Mouse (Mus musculus): Measurements from ENCODE around the gene Sem1. TPM values are rescaled to one million over a fixed set of nuclear protein-coding genes. Genes with fewer than 3 reads are reported as not detected.

The Sem1 gene
- total and polyA plus RNA-seq, 3 experiments, result 126 to 176 TPM; not detected in 1

DNA sequence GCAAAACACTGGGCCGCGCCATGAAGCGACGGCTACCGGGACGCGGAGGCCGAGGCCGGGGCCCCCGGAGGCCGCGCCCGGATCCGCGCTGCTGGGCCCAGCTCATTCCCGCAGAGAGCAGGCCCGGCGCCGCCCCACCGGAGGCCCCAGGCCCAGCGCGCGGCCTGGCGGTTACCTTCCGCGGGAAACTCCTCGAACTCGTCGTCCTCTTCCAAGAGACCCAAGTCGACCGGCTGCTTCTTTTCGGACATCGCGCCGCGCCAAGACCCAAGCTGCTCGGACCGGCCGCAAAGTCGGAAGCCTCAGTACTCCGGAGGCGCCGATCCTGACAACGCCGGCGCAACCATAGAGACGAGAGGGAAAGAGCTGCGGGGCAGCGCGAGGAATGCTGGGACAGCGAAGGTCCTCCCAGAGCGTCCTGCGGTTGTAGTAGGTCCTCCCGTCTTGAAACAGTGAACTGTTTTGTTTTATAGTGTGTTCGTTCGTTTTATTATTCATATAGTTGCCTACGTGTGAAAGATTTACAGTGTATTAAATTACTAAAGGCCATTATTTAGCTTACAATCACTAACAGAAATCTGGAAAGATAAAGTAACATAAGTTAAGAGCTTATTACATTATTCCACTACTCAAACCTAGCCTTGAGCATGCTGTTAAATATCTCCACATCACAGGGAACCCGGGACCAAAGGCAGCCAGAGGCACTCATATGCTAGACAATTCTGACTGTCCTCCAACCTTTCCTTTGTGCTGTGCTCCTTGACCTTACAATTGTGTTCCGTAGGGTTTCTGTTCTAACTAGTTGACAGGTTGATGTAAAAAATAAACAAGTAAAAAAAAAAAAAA lies at the start of gene Sem1 (continued):
- TF ChIP-seq ZNF384 (IDR thresholded peaks at IDR 0.05; ENCODE audit: low read depth, low read length), result peak; percentile 48; the same call in 1 of the 2 replicates
- TF ChIP-seq BHLHE40 (IDR thresholded peaks at IDR 0.05; ENCODE audit: borderline replicate concordance, low read depth, low read length), result no peak
- TF ChIP-seq CHD1 (IDR thresholded peaks at IDR 0.05; ENCODE audit: low read depth, low read length), result no peak
- TF ChIP-seq CHD2 (IDR thresholded peaks at IDR 0.05; ENCODE audit: low read length), result no peak
- TF ChIP-seq ZMIZ1 (IDR thresholded peaks at IDR 0.05; ENCODE audit: low read depth, low read length), result peak; percentile 67

DNA sequence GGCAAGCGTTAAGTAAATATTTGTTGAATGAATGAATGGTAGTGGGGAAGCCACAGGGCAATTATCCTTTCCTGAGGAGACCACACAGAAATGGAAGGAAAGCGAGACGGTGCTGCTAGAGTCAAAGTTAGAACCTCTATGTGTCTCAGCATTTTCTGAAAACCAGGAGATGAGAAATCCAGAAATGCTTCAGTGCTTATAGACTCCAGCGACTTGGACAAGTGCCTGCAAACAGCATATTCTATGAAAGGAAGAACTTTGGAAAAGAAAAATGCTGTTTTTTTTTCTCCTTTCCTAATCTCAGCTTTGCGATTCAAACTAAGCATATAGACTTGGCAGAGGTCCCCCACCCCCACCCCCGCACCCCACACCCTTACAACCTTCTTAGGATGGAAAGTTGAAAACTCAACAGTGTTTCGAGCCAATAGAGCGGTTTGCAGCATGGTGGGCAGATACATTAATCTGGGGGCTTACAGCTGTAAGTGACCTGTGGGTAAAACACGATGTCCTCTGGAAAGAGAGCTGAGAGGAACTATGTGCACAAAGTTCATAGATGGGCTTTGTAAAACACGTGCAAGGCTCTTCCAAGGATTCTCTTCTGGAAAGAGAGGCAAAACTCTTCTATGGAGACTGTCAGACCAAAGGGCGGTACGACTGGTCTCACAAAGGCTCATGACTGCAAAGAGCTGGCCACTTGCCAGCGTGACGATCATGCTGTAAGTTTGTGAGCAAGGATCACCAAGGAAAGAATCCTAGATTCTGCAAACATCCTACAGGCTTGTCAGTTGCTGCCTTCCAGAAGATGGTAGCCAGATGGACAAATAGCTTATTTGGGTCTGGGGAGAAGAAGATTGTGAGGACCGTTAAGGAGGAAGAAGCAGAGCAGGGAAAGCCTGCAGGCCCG lies 44.6 kb upstream of the Sem1 start:
- Histone ChIP-seq H3K4me1 (ENCODE audit: control insufficient read depth in 1 of 2, insufficient read depth in 2 of 2, low read length in 2 of 2) (no peaks in the 10 kb centered on the region), H3K9ac (ENCODE audit: control insufficient read depth, low read depth, low read length, poor library complexity, severe bottlenecking) (no peak overlapping the region), H3K4me3 (ENCODE audit: control insufficient read depth in 1 of 2, insufficient read depth in 1 of 2, low read depth in 2 of 2, low read length in 2 of 2) (no peak overlapping the region), H3K9me3 (replicated peaks; ENCODE audit: insufficient read depth, low read length) (no peaks in the 10 kb centered on the region), H3K79me2 (ENCODE audit: control insufficient read depth, insufficient read depth, low read length, poor library complexity) (no peaks in the 10 kb centered on the region), H3K36me3 (ENCODE audit: control insufficient read depth in 1 of 2, insufficient read depth in 2 of 2, low read length in 2 of 2) (no peaks in the 10 kb centered on the region), H3K27ac (ENCODE audit: control insufficient read depth, low read depth, low read length) (no peak overlapping the region), H3K27me3 (ENCODE audit: control insufficient read depth in 1 of 2, insufficient read depth in 2 of 2, low read length in 2 of 2) (peaks cover 0 to 1% of the 10 kb centered on the region in 2 experiments; a peak in 1 of 4 replicates)
- no peak for DNase-seq (ENCODE audit: low read depth, low spot score)
- TF ChIP-seq USF1 (IDR thresholded peaks at IDR 0.05; ENCODE audit: low read depth, low read length), result no peak
- no peak for TF ChIP-seq TAL1 (IDR thresholded peaks at IDR 0.05; ENCODE audit: low read length)
- no peak for TF ChIP-seq MAX (IDR thresholded peaks at IDR 0.05; ENCODE audit: low read length)
- no peak for TF ChIP-seq ZKSCAN1 (IDR thresholded peaks at IDR 0.05; ENCODE audit: low read depth, low read length)
- TF ChIP-seq SIN3A (IDR thresholded peaks at IDR 0.05; ENCODE audit: low read length), result no peak
- TF ChIP-seq TCF12 (IDR thresholded peaks at IDR 0.05; ENCODE audit: low read depth, low read length), result no peak
- no peak for TF ChIP-seq POLR2AphosphoS2 (IDR thresholded peaks at IDR 0.05; ENCODE audit: low read length)
- no peak for TF ChIP-seq MEF2A (IDR thresholded peaks at IDR 0.05; ENCODE audit: extremely low read depth, insufficient replicate concordance, low read depth, low read length, poor library complexity, severe bottlenecking)
- no peak for TF ChIP-seq MYC (IDR thresholded peaks at IDR 0.05; ENCODE audit: low read depth, low read length)
- no peak for TF ChIP-seq USF2 (IDR thresholded peaks at IDR 0.05; ENCODE audit: borderline replicate concordance in 1 of 2, insufficient read depth in 1 of 2, low read depth in 1 of 2, low read length in 2 of 2)
- no peak for TF ChIP-seq RAD21 (IDR thresholded peaks at IDR 0.05; ENCODE audit: low read depth, low read length)
- no peak for TF ChIP-seq E2F4 (IDR thresholded peaks at IDR 0.05; ENCODE audit: borderline replicate concordance, low read depth, low read length)
- no peak for TF ChIP-seq POLR2A (IDR thresholded peaks at IDR 0.05; ENCODE audit: control insufficient read depth in 1 of 2, insufficient read depth in 1 of 2, low read depth in 1 of 2, low read length in 2 of 2, poor library complexity in 1 of 2)

Measured in MEL (cell line).